Mouse (Mus musculus) cerebellum, adult 8-10 months (tissue): ENCODE results near the gene Vps8.
"Not testable (repeated sequence)": the region's sequence is repeated elsewhere in the genome, so short reads cannot be mapped to it uniquely, and the experiment has no call there.

Experiments used
- DNase-seq: peaks from one replicate; pipeline ENCODE4 v3.0.0; 2022

The Vps8 gene

GRCm38 (mm10) chr16:21634460-21634859 is 211.5 kb downstream of the Vps8 start:
- no peak for DNase-seq

GRCm38 (mm10) chr16:21636156-21636853 is 213.4 kb downstream of the Vps8 start:
- no peak for DNase-seq

- DNase-seq, result no peak
These were observed 214.4 kb downstream of the Vps8 start for GRCm38 (mm10) chr16:21637201-21637819.

GRCm38 (mm10) chr16:21640766-21641499 is 218.0 kb downstream of the Vps8 start:
- DNase-seq, result no peak

- DNase-seq, result no peak
These were observed 219.0 kb downstream of the Vps8 start for GRCm38 (mm10) chr16:21641944-21642343.

- DNase-seq, result no peak
These were observed 220.0 kb downstream of the Vps8 start for GRCm38 (mm10) chr16:21642906-21643305.

- DNase-seq, result no peak
These were observed 220.7 kb downstream of the Vps8 start for GRCm38 (mm10) chr16:21643621-21644041.

GRCm38 (mm10) chr16:21644066-21644561 is 221.2 kb downstream of the Vps8 start:
- DNase-seq, result no peak

- no peak for DNase-seq
These were observed 221.7 kb downstream of the Vps8 start for GRCm38 (mm10) chr16:21644574-21644973.

- no peak for DNase-seq
These were observed 223.0 kb downstream of the Vps8 start for GRCm38 (mm10) chr16:21645915-21646314.

GRCm38 (mm10) chr16:21646496-21646895 is 223.6 kb downstream of the Vps8 start:
- DNase-seq, result no peak

- no peak for DNase-seq
These were observed 225.9 kb downstream of the Vps8 start for GRCm38 (mm10) chr16:21648800-21649199.

GRCm38 (mm10) chr16:21650289-21650688 is 227.4 kb downstream of the Vps8 start:
- no peak for DNase-seq

- DNase-seq, result no peak
These were observed 228.2 kb downstream of the Vps8 start for GRCm38 (mm10) chr16:21651161-21651560.

- DNase-seq, result no peak
These were observed 230.2 kb downstream of the Vps8 start for GRCm38 (mm10) chr16:21653151-21653550.

GRCm38 (mm10) chr16:21654384-21654783 is 231.5 kb downstream of the Vps8 start:
- no peak for DNase-seq

- no peak for DNase-seq
These were observed 232.4 kb downstream of the Vps8 start for GRCm38 (mm10) chr16:21655291-21655690.

- no peak for DNase-seq
These were observed 233.0 kb downstream of the Vps8 start for GRCm38 (mm10) chr16:21655961-21656360.

GRCm38 (mm10) chr16:21664633-21665363 is 241.9 kb downstream of the Vps8 start:
- peak; percentile 12 for DNase-seq

- peak; percentile 16 for DNase-seq
These were observed 242.6 kb downstream of the Vps8 start for GRCm38 (mm10) chr16:21665423-21665986.

- DNase-seq, result no peak
These were observed 249.0 kb downstream of the Vps8 start for GRCm38 (mm10) chr16:21671878-21672277.

- DNase-seq, result not testable (repeated sequence)
These were observed 250.1 kb downstream of the Vps8 start for GRCm38 (mm10) chr16:21673046-21673445.

- not testable (repeated sequence) for DNase-seq
These were observed 250.7 kb downstream of the Vps8 start for GRCm38 (mm10) chr16:21673651-21674050.
